Mouse (Mus musculus) bone marrow, adult 2 months (tissue): ENCODE data around the gene Tbrg4.

ENCODE experiments used
- CTCF ChIP-seq: fragments of 200-500 bp; IDR thresholded peaks from 2 replicates; pipeline ENCODE4 v1.5.1; 2011; ENCODE audit warnings: low read length, control low read depth; ENCODE audit not compliant: control insufficient read depth, insufficient read depth
- POLR2A ChIP-seq: fragments of 200-500 bp; IDR thresholded peaks from 2 replicates; pipeline ENCODE4 v1.6.1; 2011; ENCODE audit warnings: low read depth, mild to moderate bottlenecking, control low read depth, low read length, borderline replicate concordance; ENCODE audit not compliant: control insufficient read depth

DNA sequence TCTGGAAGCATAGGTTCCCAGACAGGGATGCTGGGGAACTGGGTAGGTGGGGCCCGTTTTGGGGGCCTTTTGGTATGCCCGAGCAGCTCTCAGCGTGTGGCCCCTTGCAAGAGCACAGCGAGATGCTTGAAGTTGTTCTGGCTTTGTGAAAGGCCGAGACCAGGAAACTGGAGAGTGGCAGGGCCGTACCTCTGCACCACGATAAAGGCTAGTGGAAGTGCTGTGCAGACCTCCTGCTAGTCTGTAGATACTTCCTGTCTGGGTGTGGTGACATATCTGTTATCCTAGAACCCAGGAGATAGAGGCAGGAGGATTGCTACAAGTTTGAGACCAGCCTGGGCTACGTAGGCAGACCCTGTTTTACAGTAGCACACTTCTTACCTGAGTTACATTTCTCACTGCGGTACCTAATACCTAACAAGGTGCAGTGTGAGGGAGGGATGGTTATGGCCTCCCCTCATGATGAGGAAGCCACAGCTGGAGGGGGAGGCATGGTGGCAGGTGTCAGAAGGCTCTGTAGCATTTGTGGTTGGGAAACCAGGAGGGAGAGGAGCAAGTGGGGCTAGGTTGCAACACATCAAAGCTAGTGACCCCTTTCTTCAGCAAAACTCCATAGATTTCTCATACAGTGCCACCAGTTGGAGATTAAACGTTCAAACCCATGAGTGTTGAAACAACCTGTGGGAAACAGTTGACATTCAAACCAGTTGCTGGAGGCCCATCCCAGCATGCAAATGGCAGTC lies 34.8 kb downstream of the Tbrg4 start:
- no peak for TF ChIP-seq POLR2A
- TF ChIP-seq CTCF, result no peak
